Mouse (Mus musculus): ENCODE measurements at regions not wholly inside any gene's neighbourhood (a gene's known extent, or its start where the extent isn't known, plus 50 kb on each side); places are given as distances from the start of the nearest gene placed in this dataset.

- TF ChIP-seq CTCF (IDR thresholded peaks at IDR 0.05; ENCODE audit: control insufficient read depth, insufficient read depth, insufficient read length) (no peak), CEBPB (IDR thresholded peaks at IDR 0.05; ENCODE audit: low read depth) (no peak), USF1 (IDR thresholded peaks at IDR 0.05; ENCODE audit: low read depth) (no peak), MYOG (IDR thresholded peaks at IDR 0.05; ENCODE audit: control insufficient read depth, extremely low read depth, insufficient read length) (no peak)
Measured at GRCm38 (mm10) chr12:35287570-35287969, 240.6 kb downstream of the Snx13 start.
